Mouse (Mus musculus) left cerebral cortex, adult 2 months (tissue): Measurements from ENCODE around the gene Pdzrn3. TPM values are rescaled to one million over a fixed set of nuclear protein-coding genes. Genes with fewer than 3 reads are reported as not detected.

ENCODE experiments used
- DNase-seq, 2 experiments: peaks; one replicate each; pipeline ENCODE4 v3.0.0; 2021 to 2022; ENCODE audit warnings: low spot score in 2 of 2, mixed read lengths in 1 of 2; ENCODE audit errors: extremely low spot score in 1 of 2
- H3K27ac ChIP-seq: fragments of 200-600 bp; 2 replicates; pipeline ENCODE4 v1.8.1; 2022
- H3K4me3 ChIP-seq: fragments of 200-600 bp; 2 replicates; pipeline ENCODE4 v1.8.1; 2022
- CTCF ChIP-seq: fragments of 200-600 bp; IDR thresholded peaks from 2 replicates; pipeline ENCODE4 v1.8.1; 2022; ENCODE audit warnings: antibody characterized with exemption, mild to moderate bottlenecking, moderate library complexity
- intact Hi-C: fragments of 180-260 bp; cut with DNase I; formaldehyde crosslinking; loops from one replicate; pipeline ENCODE4 v1.15.1; 2025
- total RNA-seq, 2 experiments: library from RNA; stranded (reverse); gene quantifications; 2 replicates each; pipeline ENCODE4 v1.2.3; 2021

Gene Pdzrn3
- total RNA-seq, 2 experiments from 2014 or later = 47.9 to 50.8 TPM

- intact Hi-C loops = no loop called here
- no peak for TF ChIP-seq CTCF
- Histone ChIP-seq H3K27ac (no peak overlapping the region), H3K4me3 (no peak overlapping the region)
- DNase-seq = no peak
Measured at GRCm38 (mm10) chr6:101234349-101234748, 143.3 kb downstream of the Pdzrn3 start.

- DNase-seq = no peak
- no peak overlapping the region for H3K27ac ChIP-seq
- TF ChIP-seq CTCF = no peak
- H3K4me3 ChIP-seq = no peak overlapping the region
- intact Hi-C loops = no loop called here
Measured at GRCm38 (mm10) chr6:101233680-101234079, 144.0 kb downstream of the Pdzrn3 start.

GRCm38 (mm10) chr6:101227294-101227855 is 150.3 kb downstream of the Pdzrn3 start:
- Histone ChIP-seq H3K27ac (no peak overlapping the region), H3K4me3 (no peak overlapping the region)
- TF ChIP-seq CTCF = no peak
- no peak for DNase-seq
- intact Hi-C loops = no loop called here

- intact Hi-C loops = loop anchor here (5.0 kb wide), 1 partner anchor 37 kb away; no protein-coding TSS in a partner anchor
- DNase-seq = no peak
- H3K4me3 ChIP-seq = no peak overlapping the region
- no peak overlapping the region for H3K27ac ChIP-seq
- TF ChIP-seq CTCF = peak; percentile 43
Measured at GRCm38 (mm10) chr6:101220307-101220706, 157.4 kb downstream of the Pdzrn3 start.

- no peak for TF ChIP-seq CTCF
- intact Hi-C loops = no loop called here
- Histone ChIP-seq H3K27ac (no peak overlapping the region), H3K4me3 (no peak overlapping the region)
- DNase-seq = no peak
Measured at GRCm38 (mm10) chr6:101219004-101219403, 158.7 kb downstream of the Pdzrn3 start.

GRCm38 (mm10) chr6:101218197-101218596 is 159.5 kb downstream of the Pdzrn3 start:
- 0 out of 2 replicates have a peak overlapping the region, but pooled peaks have one; percentile 19 for H3K27ac ChIP-seq
- no peak overlapping the region for H3K4me3 ChIP-seq
- intact Hi-C loops = no loop called here
- TF ChIP-seq CTCF = no peak
- DNase-seq = no peak

GRCm38 (mm10) chr6:101217756-101218155 is 159.9 kb downstream of the Pdzrn3 start:
- Histone ChIP-seq H3K4me3 (no peak overlapping the region), H3K27ac (no peak overlapping the region)
- DNase-seq = no peak
- TF ChIP-seq CTCF = no peak
- intact Hi-C loops = no loop called here

- H3K4me3 ChIP-seq = no peak overlapping the region
- DNase-seq = peak in 1 of 2 experiments; percentile 27
- TF ChIP-seq CTCF = no peak
- intact Hi-C loops = no loop called here
- no peak overlapping the region for H3K27ac ChIP-seq
Measured at GRCm38 (mm10) chr6:101215436-101215791, 162.3 kb downstream of the Pdzrn3 start.

GRCm38 (mm10) chr6:101214734-101215435 is 162.8 kb downstream of the Pdzrn3 start:
- TF ChIP-seq CTCF = no peak
- no peak for DNase-seq
- intact Hi-C loops = no loop called here
- Histone ChIP-seq H3K27ac (no peak overlapping the region), H3K4me3 (no peak overlapping the region)

- Histone ChIP-seq H3K4me3 (no peak overlapping the region), H3K27ac (no peak overlapping the region)
- intact Hi-C loops = no loop called here
- TF ChIP-seq CTCF = no peak
- no peak for DNase-seq
Measured at GRCm38 (mm10) chr6:101213066-101213465, 164.6 kb downstream of the Pdzrn3 start.

- H3K27ac ChIP-seq = no peak overlapping the region
- no peak overlapping the region for H3K4me3 ChIP-seq
- no peak for TF ChIP-seq CTCF
- intact Hi-C loops = no loop called here
- no peak for DNase-seq
Measured at GRCm38 (mm10) chr6:101212086-101212485, 165.6 kb downstream of the Pdzrn3 start.

GRCm38 (mm10) chr6:101211361-101211841 is 166.3 kb downstream of the Pdzrn3 start:
- intact Hi-C loops = no loop called here
- TF ChIP-seq CTCF = no peak
- Histone ChIP-seq H3K4me3 (no peak overlapping the region), H3K27ac (no peak overlapping the region)
- no peak for DNase-seq
